Mouse (Mus musculus): ENCODE measurements around the gene Kremen2. TPM values are rescaled to one million over a fixed set of nuclear protein-coding genes. Genes with fewer than 3 reads are reported as not detected.

Gene Kremen2
- polyA plus RNA-seq, 1 experiment from 2014 or later = 2.8 TPM

DNA sequence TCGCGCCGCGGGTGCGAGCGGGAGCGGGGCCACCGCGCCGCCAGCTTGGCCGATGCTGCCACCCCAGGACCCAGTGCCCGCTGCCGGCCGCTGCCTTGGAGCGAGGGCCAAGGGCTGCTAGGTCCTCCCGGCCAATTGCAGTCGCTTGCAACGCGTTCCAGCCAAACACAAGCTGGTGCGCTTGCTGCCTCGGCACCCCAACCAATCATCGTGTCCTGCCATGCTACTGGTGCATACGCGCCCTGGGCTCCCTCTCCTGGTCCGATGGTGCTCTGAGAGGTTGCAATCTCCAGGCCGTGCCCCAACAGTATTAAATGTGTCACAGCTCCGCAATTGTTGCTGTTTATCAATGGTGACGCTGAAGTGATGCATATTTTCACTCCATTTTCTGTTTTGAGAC, 45.6 kb downstream of the Kremen2 start:
- peaks cover 3% of the 10 kb centered on the region; the same call in 1 of the 2 replicates for H3K27me3 ChIP-seq (replicated peaks; ENCODE audit: control insufficient read depth, insufficient read depth, low read length)
- TF ChIP-seq CTCF (IDR thresholded peaks at IDR 0.05; ENCODE audit: low read depth) = peak; percentile 92
- H3K4me2 ChIP-seq (replicated peaks; ENCODE audit: low read depth) = peak overlapping the region; percentile 100

DNA sequence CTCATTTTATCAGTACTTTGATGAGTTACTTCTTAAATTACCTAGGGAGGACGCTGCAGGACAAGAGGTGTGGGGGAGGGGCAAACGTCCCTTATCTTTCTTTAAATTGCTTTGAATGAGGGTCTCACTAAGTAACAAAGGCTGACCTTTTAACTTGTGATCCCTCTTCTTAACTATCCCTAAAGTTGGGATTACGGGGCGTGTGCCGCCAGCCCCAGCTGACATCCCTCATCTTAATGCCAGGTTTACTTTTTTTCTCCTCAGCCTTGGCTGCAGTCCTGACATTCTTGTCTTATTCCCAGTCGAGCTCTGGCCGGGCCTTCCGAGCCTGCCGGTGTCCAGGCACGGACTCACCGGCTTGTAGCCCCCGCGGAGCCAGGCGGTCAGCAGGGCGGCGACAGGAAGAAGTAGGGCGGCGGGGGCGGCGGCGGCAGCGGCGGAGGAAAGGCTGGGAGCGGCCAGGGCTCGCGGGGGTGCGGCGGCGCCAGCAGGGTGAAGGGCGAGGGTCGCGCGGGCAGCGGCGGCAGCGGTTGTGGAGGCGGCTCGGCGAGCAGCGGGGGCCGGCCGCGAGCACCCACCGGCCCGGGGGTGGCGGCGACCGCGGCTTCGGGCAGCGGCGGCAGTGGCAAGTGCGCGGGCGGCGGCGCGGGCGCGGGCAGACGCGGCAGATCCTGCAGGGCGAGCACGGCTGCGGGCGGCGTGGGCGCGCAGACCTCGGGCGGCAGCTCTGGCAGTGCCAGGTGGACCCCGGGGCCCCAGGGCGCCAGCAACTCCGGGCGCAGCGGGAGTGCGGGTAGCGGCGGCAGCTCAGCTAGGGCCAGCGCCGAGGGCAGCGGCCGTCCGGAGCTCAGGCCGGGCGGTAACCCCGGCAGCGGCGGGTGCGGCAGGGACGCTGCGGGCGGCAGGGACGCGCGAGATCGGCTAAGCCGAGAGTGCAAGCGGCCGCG, 46.2 kb downstream of the Kremen2 start:
- peak overlapping the region; percentile 67 for H3K4me3 ChIP-seq (ENCODE audit: low read depth, low read length)
- no peak overlapping the region for H3K27ac ChIP-seq (ENCODE audit: low read depth, low read length)
- H3K27me3 ChIP-seq (replicated peaks; ENCODE audit: control insufficient read depth, insufficient read depth, low read length) = peaks cover 3% of the 10 kb centered on the region; the same call in 1 of the 2 replicates
- no peaks in the 10 kb centered on the region for H3K36me3 ChIP-seq (ENCODE audit: control insufficient read depth, insufficient read depth)
- H3K4me2 ChIP-seq (replicated peaks; ENCODE audit: low read depth) = peak overlapping the region; percentile 100
- ATAC-seq = peak; percentile 51
- no peaks in the 10 kb centered on the region; the same call in 1 of the 2 replicates for H3K4me1 ChIP-seq (replicated peaks; ENCODE audit: control insufficient read depth, insufficient read depth, low read length)
- peak overlapping the region; percentile 40; the same call in 1 of the 2 replicates for H3K9ac ChIP-seq (ENCODE audit: low read depth, low read length)
- peak; percentile 18; the same call in 1 of the 2 replicates for TF ChIP-seq CTCF (IDR thresholded peaks at IDR 0.05; ENCODE audit: low read depth)
- under 1% methylated on average over 71 of the region's 101 CpGs for WGBS
- no peaks in the 10 kb centered on the region for H3K9me3 ChIP-seq (ENCODE audit: control insufficient read depth)

More for the DNA sequence above, 45.6 kb downstream of the Kremen2 start:
- 1% methylated on average over 17 of the region's 28 CpGs for WGBS
- Histone ChIP-seq H3K4me3 (ENCODE audit: low read depth, low read length) (peak overlapping the region; percentile 67), H3K36me3 (ENCODE audit: control insufficient read depth, insufficient read depth) (no peaks in the 10 kb centered on the region), H3K4me1 (replicated peaks; ENCODE audit: control insufficient read depth, insufficient read depth, low read length) (no peaks in the 10 kb centered on the region; the same call in 1 of the 2 replicates), H3K9me3 (ENCODE audit: control insufficient read depth) (no peaks in the 10 kb centered on the region), H3K27ac (ENCODE audit: low read depth, low read length) (no peak overlapping the region), H3K9ac (ENCODE audit: low read depth, low read length) (0 out of 2 replicates have a peak overlapping the region, but pooled peaks have one; percentile 40)
- peak; percentile 94 for ATAC-seq

DNA sequence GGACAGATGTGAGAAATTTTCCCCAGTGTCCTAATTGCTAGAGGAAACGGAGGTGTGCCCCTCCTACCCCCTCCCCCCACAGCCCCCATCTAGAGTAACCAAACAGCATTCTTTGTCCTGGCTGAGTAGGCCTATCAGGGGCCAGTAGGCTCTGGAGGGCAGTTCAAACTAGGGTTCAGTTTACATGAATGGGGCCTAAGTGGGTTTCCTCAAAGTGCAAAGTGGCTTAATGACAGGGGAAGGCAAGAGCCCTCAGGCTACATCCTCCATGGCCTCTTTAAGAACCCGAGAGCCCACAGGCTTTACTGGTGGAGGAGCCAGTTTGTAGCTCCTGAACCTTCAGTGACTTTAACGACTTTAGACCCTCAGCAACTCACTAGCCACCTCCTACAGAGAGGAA, 49.8 kb downstream of the Kremen2 start:
- no peaks in the 10 kb centered on the region for H3K9me3 ChIP-seq (ENCODE audit: control insufficient read depth)
- ATAC-seq = no peak
- H3K27ac ChIP-seq (ENCODE audit: low read depth, low read length) = no peak overlapping the region
- H3K27me3 ChIP-seq (replicated peaks; ENCODE audit: control insufficient read depth, insufficient read depth, low read length) = peaks cover 3% of the 10 kb centered on the region; the same call in 1 of the 2 replicates
- no peak overlapping the region for H3K4me3 ChIP-seq (ENCODE audit: low read depth, low read length)
- 43% methylated on average over 3 of the region's 3 CpGs for WGBS
- H3K9ac ChIP-seq (ENCODE audit: low read depth, low read length) = no peak overlapping the region
- no peaks in the 10 kb centered on the region for H3K36me3 ChIP-seq (ENCODE audit: control insufficient read depth, insufficient read depth)
- no peaks in the 10 kb centered on the region; the same call in 1 of the 2 replicates for H3K4me1 ChIP-seq (replicated peaks; ENCODE audit: control insufficient read depth, insufficient read depth, low read length)
- no peak for TF ChIP-seq CTCF (IDR thresholded peaks at IDR 0.05; ENCODE audit: low read depth)
- H3K4me2 ChIP-seq (replicated peaks; ENCODE audit: low read depth) = no peak overlapping the region

DNA sequence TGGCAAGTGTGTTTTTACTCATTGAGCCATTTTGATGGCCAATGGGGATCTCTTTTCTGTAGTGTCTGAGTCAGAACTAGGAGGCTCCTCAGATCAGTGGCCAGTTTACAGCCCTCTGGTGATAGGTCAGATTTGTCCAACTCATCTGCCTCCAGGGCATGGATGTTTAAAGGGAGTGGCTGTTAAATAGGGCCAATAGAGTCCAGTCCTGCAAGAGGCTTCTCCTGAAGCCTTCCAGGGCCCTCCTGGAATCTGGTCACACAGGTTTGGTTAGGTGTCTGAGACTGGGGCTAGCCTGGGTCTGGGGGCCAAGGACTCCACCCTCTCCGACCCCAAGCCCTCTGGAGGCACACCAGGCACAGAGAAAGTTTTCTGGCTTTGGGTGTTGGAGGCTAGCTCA, 51.1 kb downstream of the Kremen2 start:
- no peaks in the 10 kb centered on the region for H3K36me3 ChIP-seq (ENCODE audit: control insufficient read depth, insufficient read depth)

More for the DNA sequence above, 51.1 kb downstream of the Kremen2 start:
- H3K27me3 ChIP-seq (replicated peaks; ENCODE audit: control insufficient read depth, insufficient read depth, low read length) = peaks cover 3% of the 10 kb centered on the region; the same call in 1 of the 2 replicates
- TF ChIP-seq CTCF (IDR thresholded peaks at IDR 0.05; ENCODE audit: low read depth) = no peak
- ATAC-seq = no peak
- no peak overlapping the region for H3K27ac ChIP-seq (ENCODE audit: low read depth, low read length)
- 50% methylated on average over 1 of the region's 1 CpGs for WGBS
- H3K4me1 ChIP-seq (replicated peaks; ENCODE audit: control insufficient read depth, insufficient read depth, low read length) = no peaks in the 10 kb centered on the region
- H3K9ac ChIP-seq (ENCODE audit: low read depth, low read length) = no peak overlapping the region
- H3K9me3 ChIP-seq (ENCODE audit: control insufficient read depth) = no peaks in the 10 kb centered on the region
- H3K4me2 ChIP-seq (replicated peaks; ENCODE audit: low read depth) = no peak overlapping the region
- H3K4me3 ChIP-seq (ENCODE audit: low read depth, low read length) = no peak overlapping the region

Other genes starting within 250 kb of the Kremen2 start
- gene Zfp213, start 181.6 kb downstream of the Kremen2 start, polyA plus RNA-seq (2015; fragmentation: Nextera tagmentation; extraction: Ambion mirVana) = 8.1 and 8.2 TPM in 2 replicates
- gene Zfp13, start 146.3 kb downstream of the Kremen2 start, polyA plus RNA-seq (2015; fragmentation: Nextera tagmentation; extraction: Ambion mirVana) = 3.1 and 3.4 TPM in 2 replicates
- not detected in 2 replicates for gene Zscan10, start 145.0 kb downstream of the Kremen2 start, polyA plus RNA-seq (2015; fragmentation: Nextera tagmentation; extraction: Ambion mirVana)
- gene Mmp25, start 100.6 kb downstream of the Kremen2 start, polyA plus RNA-seq (2015; fragmentation: Nextera tagmentation; extraction: Ambion mirVana) = 0.13 and 0.16 TPM in 2 replicates
- gene Bicdl2, start 85.3 kb downstream of the Kremen2 start, polyA plus RNA-seq (2015; fragmentation: Nextera tagmentation; extraction: Ambion mirVana) = 7.8 and 8.5 TPM in 2 replicates
- gene Hcfc1r1, start 72.2 kb downstream of the Kremen2 start, polyA plus RNA-seq (2015; fragmentation: Nextera tagmentation; extraction: Ambion mirVana) = 131 and 136 TPM in 2 replicates
- gene Thoc6, start 72.0 kb downstream of the Kremen2 start, polyA plus RNA-seq (2015; fragmentation: Nextera tagmentation; extraction: Ambion mirVana) = 14.7 and 15.5 TPM in 2 replicates
- gene Tnfrsf12a, start 68.4 kb downstream of the Kremen2 start, polyA plus RNA-seq (2015; fragmentation: Nextera tagmentation; extraction: Ambion mirVana) = 46.6 and 50.9 TPM in 2 replicates
- gene Cldn6, start 66.6 kb downstream of the Kremen2 start, polyA plus RNA-seq (2015; fragmentation: Nextera tagmentation; extraction: Ambion mirVana) = 0.38 and 0.42 TPM in 2 replicates
- gene Cldn9, start 61.8 kb downstream of the Kremen2 start, polyA plus RNA-seq (2015; fragmentation: Nextera tagmentation; extraction: Ambion mirVana) = 0.23 and 0.34 TPM in 2 replicates
- gene 1520401A03Rik, start 23.1 kb downstream of the Kremen2 start, polyA plus RNA-seq (2015; fragmentation: Nextera tagmentation; extraction: Ambion mirVana) = 0.05 TPM in 1 of 2 replicates, not detected in the other
- gene Pkmyt1, start 19.5 kb downstream of the Kremen2 start, polyA plus RNA-seq (2015; fragmentation: Nextera tagmentation; extraction: Ambion mirVana) = 12.4 and 12.6 TPM in 2 replicates
- 15.0 and 15.9 TPM in 2 replicates for gene Paqr4, start 5.0 kb downstream of the Kremen2 start, polyA plus RNA-seq (2015; fragmentation: Nextera tagmentation; extraction: Ambion mirVana)
- gene Flywch1, start 25.8 kb upstream of the Kremen2 start, polyA plus RNA-seq (2015; fragmentation: Nextera tagmentation; extraction: Ambion mirVana) = 36.8 and 39.0 TPM in 2 replicates
- 17.6 and 19.1 TPM in 2 replicates for gene Flywch2, start 40.2 kb upstream of the Kremen2 start, polyA plus RNA-seq (2015; fragmentation: Nextera tagmentation; extraction: Ambion mirVana)
- gene Srrm2, start 44.7 kb upstream of the Kremen2 start, polyA plus RNA-seq (2015; fragmentation: Nextera tagmentation; extraction: Ambion mirVana) = 185 and 230 TPM in 2 replicates
- 994 and 1,025 TPM in 2 replicates for gene Elob, start 83.3 kb upstream of the Kremen2 start, polyA plus RNA-seq (2015; fragmentation: Nextera tagmentation; extraction: Ambion mirVana)
- gene Prss33, start 90.2 kb upstream of the Kremen2 start, polyA plus RNA-seq (2015; fragmentation: Nextera tagmentation; extraction: Ambion mirVana) = not detected in 2 replicates
- gene Prss32, start 98.0 kb upstream of the Kremen2 start, polyA plus RNA-seq (2015; fragmentation: Nextera tagmentation; extraction: Ambion mirVana) = 16.2 and 23.1 TPM in 2 replicates
- gene Prss41, start 98.3 kb upstream of the Kremen2 start, polyA plus RNA-seq (2015; fragmentation: Nextera tagmentation; extraction: Ambion mirVana) = 5.2 and 6.2 TPM in 2 replicates
- not detected in 2 replicates for gene Prss21, start 122.2 kb upstream of the Kremen2 start, polyA plus RNA-seq (2015; fragmentation: Nextera tagmentation; extraction: Ambion mirVana)
- 3.8 and 6.3 TPM in 2 replicates for gene Dcpp1, start 135.0 kb upstream of the Kremen2 start, polyA plus RNA-seq (2015; fragmentation: Nextera tagmentation; extraction: Ambion mirVana)
- not detected in 2 replicates for gene Dcpp2, start 135.0 kb upstream of the Kremen2 start, polyA plus RNA-seq (2015; fragmentation: Nextera tagmentation; extraction: Ambion mirVana)
- gene Dcpp3, start 171.6 kb upstream of the Kremen2 start, polyA plus RNA-seq (2015; fragmentation: Nextera tagmentation; extraction: Ambion mirVana) = 4.7 and 7.6 TPM in 2 replicates
- not detected in 2 replicates for gene Sbp, start 195.8 kb upstream of the Kremen2 start, polyA plus RNA-seq (2015; fragmentation: Nextera tagmentation; extraction: Ambion mirVana)
- not detected in 2 replicates for gene Sbpl, start 209.4 kb upstream of the Kremen2 start, polyA plus RNA-seq (2015; fragmentation: Nextera tagmentation; extraction: Ambion mirVana)
- gene Prss30, start 234.7 kb upstream of the Kremen2 start, polyA plus RNA-seq (2015; fragmentation: Nextera tagmentation; extraction: Ambion mirVana) = 4.7 and 12.1 TPM in 2 replicates